ENCODE assay signal across 14 mouse cellular contexts in the genomic region with DNA sequence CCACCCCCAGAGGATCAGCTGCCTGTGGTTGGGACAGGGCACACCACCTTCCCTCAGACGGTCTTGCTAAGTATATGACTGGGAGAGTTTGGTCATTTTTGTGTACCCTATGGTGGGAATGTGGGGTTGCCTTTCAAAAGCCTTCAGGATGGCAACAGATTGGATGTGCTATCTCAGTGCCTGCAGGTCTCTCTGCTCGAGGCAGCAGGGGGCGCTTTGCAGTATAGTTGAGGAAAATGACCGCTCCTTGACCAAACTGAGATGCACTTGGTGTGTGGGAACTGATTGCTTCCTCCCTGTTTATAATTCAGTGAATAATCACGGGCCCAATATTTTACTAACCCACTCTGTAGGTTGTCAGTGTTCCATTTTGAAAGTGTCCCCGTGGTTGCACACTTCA. TPM values are rescaled to one million over a fixed set of nuclear protein-coding genes. Genes with fewer than 3 reads are reported as not detected.
A peak's percentile ranks its signal among the peaks of the same experiment; 100 is the strongest.
DNase-seq lines count a peak whose midpoint lies in the region; ATAC-seq lines count a peak whose summit lies in the region.
"Had no signal": no experiment of that assay in that cellular context is flagged by ENCODE, and none has a peak within 500 bp of the region (broad histone marks: within the 10 kb centered on the region; RNA-seq: fewer than 3 reads in every experiment).

No protein-coding gene starts in this region.

- H3K27ac ChIP-seq in kidney, embryonic 16.5 days (ENCODE audit: low read length) = no peak overlapping the region

- H3K4me2 ChIP-seq in kidney, embryonic 16.5 days (replicated peaks; ENCODE audit: low read depth, low read length) = no peak overlapping the region

- no peaks in the 10 kb centered on the region for H3K27me3 ChIP-seq in kidney, embryonic 16.5 days (ENCODE audit: insufficient read depth, low read length)

- no peak overlapping the region for H3K4me3 ChIP-seq in kidney, embryonic 16.5 days (ENCODE audit: low read length)
- H3K4me3 ChIP-seq: erythroblast, embryonic 14.5 days had no signal

- WGBS in kidney, embryonic 16.5 days = 63% methylated on average over 6 of the region's 6 CpGs

- H3K4me1 ChIP-seq in kidney, embryonic 16.5 days (ENCODE audit: insufficient read depth, low read length) = no peaks in the 10 kb centered on the region

- no peaks in the 10 kb centered on the region for H3K9me3 ChIP-seq in kidney, embryonic 16.5 days (ENCODE audit: low read length)

- no peak for DNase-seq in frontal cortex, adult 2 months (ENCODE audit: extremely low spot score in 1 of 2, low spot score in 1 of 2)
- peak; percentile 30 for DNase-seq in kidney, postnatal 10 days
- DNase-seq in thymus, postnatal 14 days = peak; percentile 52
- no peak for DNase-seq in thymus, postnatal 0 days (ENCODE audit: low spot score)
- DNase-seq in thymus, postnatal 4 days = peak; percentile 73
- DNase-seq: cerebellum, adult 9-10 months; gastrocnemius, postnatal 10 days had no signal

- H3K9ac ChIP-seq in kidney, embryonic 16.5 days (replicated peaks; ENCODE audit: low read length) = no peak overlapping the region

- no peaks in the 10 kb centered on the region; the same call in 1 of the 2 replicates for H3K36me3 ChIP-seq in kidney, embryonic 16.5 days (ENCODE audit: insufficient read depth, low read length)

- ATAC-seq in frontal cortex, adult (ENCODE audit: low TSS enrichment) = 0 out of 2 replicates have a peak, but pooled peaks have one; percentile 35
- no peak for ATAC-seq in kidney, embryonic 16.5 days (ENCODE audit: low FRiP score, low TSS enrichment)
- ATAC-seq in monocyte, adult 5-6 weeks (replicated peaks; ENCODE audit: insufficient number of reproducible peaks, low FRiP score, low TSS enrichment, poor library complexity, severe bottlenecking) = no peak

RNA-seq across cellular contexts. Expression of a gene that starts 12.3 kb away (rescaled TPM):
- polyA plus RNA-seq in frontal cortex, adult 2 months (2012; rRNA removed) = not detected in 2 replicates
- polyA plus RNA-seq in kidney, embryonic 16.5 days (2015; fragmentation: Nextera tagmentation; extraction: Ambion mirVana) = 0.06 TPM in 1 of 2 replicates, not detected in the other
- 81.4 and 85.7 TPM in 2 replicates for polyA plus RNA-seq in thymus, postnatal 0 days (2015; fragmentation: Nextera tagmentation; extraction: Ambion mirVana)
- total RNA-seq in monocyte, adult 5-6 weeks (2017) = not detected in 3 replicates
- total RNA-seq: gastrocnemius, postnatal 10 days; left cerebral cortex, adult 18-20 months had no signal
- polyA plus RNA-seq: erythroblast, embryonic 14.5 days; liver, embryonic 16.5 days had no signal

RNA-seq across cellular contexts. Expression of a gene that starts 58.0 kb away (rescaled TPM):
- not detected in 2 replicates for polyA plus RNA-seq in frontal cortex, adult 2 months (2012; rRNA removed)
- polyA plus RNA-seq in kidney, embryonic 16.5 days (2015; fragmentation: Nextera tagmentation; extraction: Ambion mirVana) = not detected in 2 replicates
- polyA plus RNA-seq in thymus, postnatal 0 days (2015; fragmentation: Nextera tagmentation; extraction: Ambion mirVana) = 0.18 and 0.20 TPM in 2 replicates
- total RNA-seq in monocyte, adult 5-6 weeks (2017) = not detected in 3 replicates
- total RNA-seq: gastrocnemius, postnatal 10 days; left cerebral cortex, adult 18-20 months had no signal
- polyA plus RNA-seq: erythroblast, embryonic 14.5 days; liver, embryonic 16.5 days; stomach, embryonic 14.5 days had no signal

Comparison
In these comparisons a context has a peak if more than half of its experiments do, and no peak if none do; other contexts are left out.
1. DNase-seq: peak in kidney, postnatal 10 days (single experiment), thymus, postnatal 14 days (single experiment) and thymus, postnatal 4 days (single experiment); none in frontal cortex, adult 2 months (0 of 2) and thymus, postnatal 0 days (single experiment).
2. RNA of a gene that starts 12.3 kb away (polyA plus RNA-seq): 81.4 to 85.7 TPM in thymus, postnatal 0 days; 0.06 TPM in kidney, embryonic 16.5 days and not detected in frontal cortex, adult 2 months; every median in the first group is over 10 times any median in the second.